Mouse (Mus musculus): ENCODE measurements at regions not wholly inside any gene's neighbourhood (a gene's known extent, or its start where the extent isn't known, plus 50 kb on each side); places are given as distances from the start of the nearest gene placed in this dataset.
A peak's percentile ranks its signal among the peaks of the same experiment; 100 is the strongest.

DNA sequence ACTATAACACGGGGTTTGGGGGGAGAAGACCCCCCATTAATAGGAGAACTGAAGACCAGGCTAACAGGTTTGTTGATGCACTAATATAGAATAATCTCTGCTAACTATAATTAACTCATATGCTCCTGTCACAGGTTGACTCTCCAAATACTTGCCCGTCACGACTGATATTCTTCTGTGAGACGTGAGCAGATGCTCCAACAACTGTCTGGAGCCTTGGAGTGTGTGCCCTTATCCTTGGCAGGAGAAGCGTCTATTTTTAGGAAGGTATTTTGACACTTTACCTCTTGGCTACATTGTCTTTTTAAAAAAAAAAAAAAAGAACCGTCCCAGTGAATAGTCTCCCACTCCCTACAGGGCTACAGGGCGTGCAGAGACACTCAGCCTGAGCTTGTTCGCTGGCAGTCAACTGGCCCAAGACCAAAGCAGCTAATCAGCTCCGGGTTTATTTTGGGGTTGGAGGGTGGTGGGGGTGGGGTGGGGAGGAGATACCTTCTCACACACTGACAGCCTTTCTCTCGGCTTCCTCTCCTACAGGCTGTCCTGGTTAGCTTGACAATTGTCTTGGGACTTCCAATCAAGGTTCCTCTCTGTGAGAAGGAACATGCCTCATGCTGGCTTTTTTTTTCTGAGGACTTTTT lies 102.6 kb upstream of the Prickle1 start:
- no peak for DNase-seq

DNA sequence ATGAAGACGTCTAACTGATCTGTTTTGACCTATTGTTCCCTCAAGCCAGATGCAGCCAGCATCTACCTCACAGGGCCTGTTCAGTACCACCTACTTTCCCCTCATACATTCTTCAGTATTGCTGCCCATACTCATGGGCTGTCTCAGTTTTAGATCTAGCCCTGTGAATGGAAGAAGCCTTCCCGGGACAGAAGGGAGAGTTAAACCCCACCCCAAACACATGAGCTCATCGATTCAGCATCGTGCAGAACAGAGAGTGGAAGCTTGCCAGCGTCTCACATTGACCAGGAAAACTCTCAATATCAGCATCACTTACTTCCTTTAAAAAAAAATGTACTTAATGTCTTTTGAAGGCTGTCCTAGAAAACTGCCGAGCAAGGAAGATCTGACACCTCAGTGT lies 95.0 kb upstream of the Prickle1 start:
- DNase-seq, result peak; percentile 11

DNA sequence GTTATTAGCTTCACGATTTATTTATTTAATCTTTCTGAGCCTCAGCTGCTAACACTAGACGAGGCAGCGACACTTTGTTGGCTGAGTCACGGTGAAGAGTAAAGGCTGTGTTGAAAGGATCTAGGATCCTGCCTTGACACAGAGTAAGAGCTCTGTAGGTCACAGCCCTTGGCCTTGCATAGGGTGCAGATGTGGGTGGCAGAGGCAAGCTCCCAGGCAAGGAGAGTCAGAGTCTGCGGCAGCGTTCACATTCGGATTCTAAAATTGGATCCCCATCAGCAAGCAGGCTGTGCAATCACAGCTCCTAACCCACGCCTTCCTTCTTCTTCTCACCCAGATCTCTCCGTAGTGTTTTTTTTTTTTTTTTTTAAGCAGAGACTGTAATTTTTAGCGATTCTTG lies 94.3 kb upstream of the Prickle1 start:
- DNase-seq, result peak; percentile 69

DNA sequence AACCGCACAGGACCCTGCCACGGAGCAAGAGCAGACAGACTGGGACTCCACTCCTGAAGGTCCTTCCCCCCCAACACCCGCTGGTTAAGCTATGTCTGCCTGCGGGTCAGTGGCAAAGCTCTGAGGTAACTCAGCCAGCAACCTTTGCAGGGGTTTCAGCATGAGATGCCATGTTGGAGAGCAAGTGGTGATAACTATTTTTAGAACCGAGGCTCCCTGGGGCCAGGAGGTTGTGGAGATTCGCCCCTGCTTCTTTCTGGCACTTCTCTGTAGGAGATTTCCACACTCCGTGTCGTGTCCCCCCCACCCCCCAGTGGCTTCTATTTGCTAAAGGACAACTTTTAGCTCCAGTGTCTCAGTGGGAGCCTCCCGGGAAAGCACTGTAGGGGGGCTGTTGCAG lies 90.7 kb upstream of the Prickle1 start:
- no peak for DNase-seq

DNA sequence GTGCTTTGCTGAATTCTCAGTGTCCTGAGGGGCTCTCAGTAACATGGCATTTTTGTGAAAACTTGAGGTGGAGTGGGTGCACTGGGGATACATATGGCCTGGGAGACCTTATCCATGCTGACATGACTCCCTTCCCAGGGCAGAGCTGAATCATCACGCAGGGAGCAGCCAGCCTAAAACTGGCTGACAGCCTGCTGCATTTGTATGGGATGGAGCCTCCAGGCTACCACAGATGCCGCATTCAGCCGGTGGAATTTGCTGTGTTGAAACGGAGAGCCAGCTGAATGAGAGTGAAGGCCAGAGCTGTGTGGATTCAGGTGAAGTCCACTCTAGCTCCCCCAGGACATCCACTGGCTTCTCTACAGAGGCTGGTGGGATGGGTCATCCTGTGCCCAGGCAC lies 85.9 kb upstream of the Prickle1 start:
- no peak for DNase-seq

DNA sequence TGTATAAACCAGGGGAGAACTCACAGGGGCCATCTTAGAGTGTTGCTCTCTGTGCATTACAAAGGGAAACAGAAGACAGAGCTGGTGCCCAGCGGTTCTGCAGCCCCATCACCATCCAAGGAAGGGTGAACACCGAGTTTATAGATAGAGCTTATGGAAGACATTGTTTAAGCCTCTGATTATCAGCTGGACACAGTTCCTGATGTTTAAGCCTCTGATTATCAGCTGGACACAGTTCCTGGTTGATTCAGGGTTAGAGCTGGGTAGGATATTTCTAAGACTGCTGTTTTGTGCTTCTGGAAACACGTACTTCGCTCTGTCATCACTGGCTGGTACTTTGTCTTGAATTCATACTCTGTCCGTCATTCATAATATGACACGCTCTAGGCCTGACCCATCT lies 79.9 kb upstream of the Prickle1 start:
- DNase-seq, result no peak

DNA sequence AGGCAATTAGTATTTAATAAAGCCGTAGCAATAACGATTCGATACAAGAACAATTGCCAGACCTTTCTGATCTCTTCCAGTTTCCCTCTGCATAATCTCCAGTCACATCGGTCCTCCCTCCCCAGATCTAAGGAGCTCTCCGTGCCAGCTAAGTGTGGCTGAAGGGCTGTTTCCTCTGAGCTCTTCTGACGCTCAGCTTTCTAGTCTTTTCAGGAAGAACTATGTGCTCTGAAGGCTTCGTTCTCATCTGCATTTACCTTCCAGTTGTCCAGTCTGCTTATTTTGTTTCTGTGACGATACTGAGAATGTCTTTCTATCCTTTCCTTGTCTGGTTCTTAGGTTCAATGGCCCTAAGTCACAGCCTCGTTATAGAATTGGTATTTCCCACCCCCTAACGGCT lies 78.3 kb upstream of the Prickle1 start:
- no peak for DNase-seq

DNA sequence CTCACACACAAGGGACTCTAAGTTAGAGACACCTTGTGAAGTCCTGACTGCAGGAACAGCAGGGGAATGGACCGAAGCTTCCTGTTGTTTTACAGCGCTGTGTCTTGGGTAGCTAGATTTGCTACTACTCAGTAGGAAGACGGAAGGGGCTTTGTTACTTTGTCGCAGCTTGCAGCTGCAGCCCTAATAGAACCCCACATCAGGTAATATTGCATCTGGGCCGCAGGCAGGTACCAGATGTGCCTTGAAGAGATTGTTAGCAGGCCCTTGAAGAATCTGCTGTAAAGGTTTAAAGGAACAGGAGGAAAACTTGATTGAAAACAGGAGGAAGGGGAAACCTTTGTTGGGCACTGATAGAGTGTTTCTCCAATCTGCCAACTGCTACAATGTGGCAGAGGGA lies 68.2 kb upstream of the Prickle1 start:
- no peak for DNase-seq

DNA sequence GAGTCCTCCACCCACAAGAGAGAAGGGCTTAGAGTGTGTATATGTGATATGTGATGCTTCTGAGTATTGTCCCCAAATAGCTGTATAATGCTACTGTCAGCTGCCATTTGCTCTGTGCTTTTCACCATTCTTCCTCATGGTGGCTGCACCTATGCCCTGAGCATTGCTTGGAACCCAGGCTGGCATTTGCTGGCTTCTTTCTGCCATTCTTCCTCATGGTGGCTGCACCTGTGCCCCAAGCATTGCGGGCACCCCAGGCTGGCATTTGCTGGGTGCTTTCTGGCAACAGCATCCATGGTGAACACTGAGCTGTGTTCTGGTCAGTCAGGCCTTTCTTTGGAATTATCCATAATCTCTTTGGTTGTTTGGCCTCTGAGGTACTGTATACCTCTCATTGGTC lies 66.9 kb upstream of the Prickle1 start:
- no peak for DNase-seq

DNA sequence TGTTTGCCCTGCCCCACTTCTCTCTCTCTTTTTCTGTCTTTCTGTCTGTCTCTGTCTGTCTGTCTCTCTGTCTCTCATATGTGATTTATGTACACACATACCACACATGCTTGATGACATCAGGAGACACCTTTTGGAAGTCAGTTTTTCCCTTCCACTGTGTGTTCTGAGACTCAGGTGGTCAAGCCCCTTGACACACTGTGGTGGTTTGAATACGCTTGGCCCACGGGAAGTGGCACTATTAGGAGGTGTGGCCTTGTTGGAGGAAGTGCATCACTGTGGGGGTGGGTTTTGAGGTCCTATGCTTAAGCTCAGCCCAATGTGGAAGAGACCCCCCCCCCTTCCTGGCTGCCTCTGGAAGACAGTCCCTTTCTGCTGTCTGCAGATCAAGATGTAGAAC lies 66.1 kb upstream of the Prickle1 start:
- no peak for DNase-seq

DNA sequence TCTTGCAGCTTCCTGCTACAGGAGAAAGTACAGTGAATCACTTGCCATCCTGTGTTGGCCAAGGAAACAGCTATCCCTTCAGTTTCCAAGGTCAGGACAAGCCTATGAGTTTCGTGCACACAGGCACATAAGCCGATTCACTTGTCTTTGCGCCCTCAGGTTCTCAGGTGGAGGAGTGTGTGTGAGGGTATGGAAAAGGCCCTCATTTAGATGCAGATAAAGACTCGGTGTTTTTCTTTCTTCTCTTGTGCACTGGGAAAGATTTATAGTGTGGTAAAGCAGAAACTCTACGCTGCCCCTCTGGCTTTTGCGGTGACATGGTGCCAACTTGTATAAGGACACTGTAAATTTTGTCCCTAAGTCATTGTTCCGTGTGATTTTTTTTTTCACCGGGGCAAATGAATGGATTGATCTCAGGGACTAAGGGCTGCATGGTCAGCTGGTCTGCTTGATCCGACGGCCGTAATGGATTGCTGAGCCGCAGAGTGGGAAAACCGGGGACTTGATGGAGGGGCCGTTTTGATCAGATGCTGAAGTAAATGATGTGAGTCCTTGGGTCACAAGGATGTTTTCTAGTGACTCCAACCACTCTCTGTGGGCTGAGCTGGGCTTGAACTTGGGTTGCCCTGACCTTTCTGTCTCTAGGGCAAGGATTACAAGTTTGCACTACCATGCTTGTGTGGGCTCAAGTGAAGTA lies 65.4 kb upstream of the Prickle1 start:
- no peak for DNase-seq

DNA sequence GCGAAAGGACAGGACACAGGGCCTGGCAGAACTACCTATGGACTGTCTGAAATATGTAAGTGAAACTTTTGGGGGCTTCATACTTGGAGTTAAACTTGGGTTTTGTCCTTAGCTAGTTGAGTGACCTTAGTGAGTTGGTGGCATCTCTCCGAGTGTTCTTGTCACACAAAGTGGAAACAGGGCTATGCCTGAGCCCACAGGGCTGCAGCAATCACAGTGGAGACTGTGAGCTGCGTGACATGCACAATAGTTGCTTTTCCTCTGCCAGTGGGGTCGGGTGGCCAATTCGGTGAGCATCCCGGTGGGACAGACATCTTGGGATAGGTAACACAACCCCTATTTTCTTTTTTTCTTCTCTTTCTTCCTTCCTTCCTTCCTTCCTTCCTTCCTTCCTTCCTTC lies 61.5 kb upstream of the Prickle1 start:
- no peak for DNase-seq

DNA sequence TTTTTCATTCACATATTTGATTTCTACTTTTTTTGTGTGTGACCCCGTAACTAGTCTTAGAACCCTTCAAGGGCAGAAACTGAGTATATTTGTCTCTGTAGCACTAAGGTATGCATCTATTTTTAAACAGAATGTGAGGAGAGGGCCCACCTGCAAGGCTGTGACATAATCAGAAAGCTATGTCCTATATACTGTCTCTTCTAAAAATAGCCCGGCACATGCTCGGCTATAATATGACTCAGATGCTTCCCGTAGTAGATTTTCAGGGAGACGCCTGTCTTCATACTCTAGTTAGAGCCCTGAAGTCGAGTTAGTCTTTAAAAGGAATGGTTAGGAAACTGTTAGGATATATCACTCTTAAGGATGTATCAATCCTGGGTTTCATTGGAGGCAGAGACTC lies 61.0 kb upstream of the Prickle1 start:
- DNase-seq, result no peak

DNA sequence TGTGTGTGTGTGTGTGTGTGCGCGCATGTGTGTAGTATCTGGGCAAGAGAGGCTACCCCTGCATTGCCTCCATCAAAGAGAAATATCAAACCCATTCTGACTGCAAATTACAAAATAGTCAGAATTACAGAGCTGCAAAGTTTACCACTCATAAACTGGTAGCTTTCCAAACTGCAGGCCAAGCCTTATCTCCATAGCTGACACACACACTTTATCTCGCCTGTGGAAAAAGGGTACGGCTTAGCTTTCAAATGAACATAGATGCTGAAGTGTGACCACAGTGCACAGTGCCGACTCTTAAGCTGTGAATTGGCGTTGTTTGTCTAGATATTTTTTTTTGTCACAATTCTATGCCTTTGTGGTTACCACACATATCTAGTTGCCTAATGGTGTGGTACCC lies 60.1 kb upstream of the Prickle1 start:
- DNase-seq, result no peak

DNA sequence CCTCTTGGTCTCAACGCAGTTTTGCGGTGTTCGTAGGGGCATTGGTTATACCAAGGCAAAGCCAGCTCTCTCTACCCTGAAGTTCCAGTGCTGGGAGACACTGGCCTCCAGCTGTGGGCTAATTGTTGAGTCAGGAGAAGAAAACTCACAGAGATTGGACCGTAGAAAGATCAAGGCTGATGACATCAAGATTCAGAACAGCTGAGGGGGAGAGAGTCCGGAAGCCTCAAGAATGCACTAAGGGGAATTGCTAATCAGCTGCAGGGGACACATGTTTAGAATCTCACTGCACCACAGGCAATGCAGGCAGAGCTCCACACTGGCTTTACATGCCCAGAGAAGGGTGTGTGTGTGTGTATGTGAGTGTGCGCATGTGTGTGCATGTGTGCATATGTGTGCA lies 59.6 kb upstream of the Prickle1 start:
- DNase-seq, result no peak

DNA sequence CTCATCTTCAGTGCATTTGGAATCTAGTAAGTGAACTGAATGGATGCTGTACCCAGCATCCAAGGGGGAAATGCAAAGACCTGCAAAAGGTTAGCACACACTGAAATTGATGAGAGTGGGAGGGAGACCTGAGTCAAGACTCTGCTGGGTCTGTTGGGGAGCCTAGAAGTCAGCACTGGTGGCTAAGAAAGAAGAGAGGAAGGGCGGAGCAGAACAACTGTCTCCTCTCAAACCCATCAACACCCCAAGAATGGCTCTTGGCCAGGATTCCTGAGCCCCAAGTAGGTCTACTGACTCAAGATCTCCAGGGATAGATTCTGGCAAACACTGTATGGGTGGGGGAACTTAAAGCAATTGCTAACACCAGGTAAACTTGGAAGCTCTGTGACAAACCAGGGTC lies 57.7 kb upstream of the Prickle1 start:
- DNase-seq, result no peak

DNA sequence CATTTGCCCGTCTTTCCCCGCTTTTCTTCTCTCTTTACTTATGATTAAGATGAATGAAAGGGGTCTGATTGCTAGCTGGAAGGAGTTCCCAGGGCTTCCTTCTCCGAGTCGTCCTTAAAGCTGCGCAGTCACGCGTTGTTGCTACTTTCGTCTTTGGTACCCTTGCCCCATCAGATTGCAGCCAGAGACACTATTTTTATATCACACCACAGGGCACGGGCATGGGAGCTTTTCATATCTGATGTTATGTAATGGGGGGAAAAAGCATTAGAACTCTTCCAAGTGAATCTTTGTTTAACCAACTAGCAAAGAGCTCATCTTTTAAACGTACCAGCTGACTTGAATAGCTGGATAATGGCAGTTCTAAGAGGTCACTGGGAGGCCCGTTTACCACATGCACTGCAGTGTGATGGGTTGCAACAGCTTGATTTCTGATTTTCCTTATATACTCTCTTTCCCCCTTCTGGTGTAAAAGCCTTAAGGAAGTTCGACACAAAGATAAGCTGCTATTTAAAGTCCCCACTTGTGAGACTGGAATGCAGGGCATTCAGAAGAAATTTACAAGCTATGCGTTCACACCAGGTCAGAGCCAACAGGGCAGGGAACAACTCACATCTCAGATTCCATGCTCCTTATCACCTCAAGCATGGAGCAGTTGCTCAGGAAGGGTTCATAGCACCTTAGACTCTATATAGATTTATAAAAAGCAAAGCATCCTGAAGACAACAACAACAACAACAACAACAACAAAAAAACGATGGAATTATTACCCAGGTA lies 55.5 kb upstream of the Prickle1 start:
- no peak for DNase-seq

DNA sequence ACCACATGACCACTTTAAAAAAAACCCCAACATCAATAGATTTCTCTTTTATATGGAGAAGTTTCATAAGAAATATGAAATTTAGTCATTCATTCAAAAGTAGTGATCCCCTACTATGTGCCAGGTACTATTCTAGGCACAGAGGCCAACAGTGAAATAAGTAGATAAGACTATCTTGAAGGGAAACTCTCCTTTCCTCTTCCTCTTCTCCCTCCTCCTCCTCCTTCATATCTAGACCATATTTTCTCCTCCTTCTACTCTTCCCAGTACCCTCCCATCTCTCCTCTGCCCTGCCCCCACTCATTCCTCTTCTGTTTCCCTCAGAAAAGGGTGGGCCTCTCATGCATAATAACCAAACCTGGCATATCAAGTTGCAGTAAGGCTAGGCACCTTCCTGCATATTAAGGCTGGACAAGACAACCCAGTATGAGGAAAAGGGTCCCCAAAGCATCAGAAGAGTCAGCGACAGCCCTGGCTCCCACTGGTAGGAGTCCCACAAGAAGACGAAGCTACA lies 54.4 kb upstream of the Prickle1 start:
- DNase-seq, result no peak

DNA sequence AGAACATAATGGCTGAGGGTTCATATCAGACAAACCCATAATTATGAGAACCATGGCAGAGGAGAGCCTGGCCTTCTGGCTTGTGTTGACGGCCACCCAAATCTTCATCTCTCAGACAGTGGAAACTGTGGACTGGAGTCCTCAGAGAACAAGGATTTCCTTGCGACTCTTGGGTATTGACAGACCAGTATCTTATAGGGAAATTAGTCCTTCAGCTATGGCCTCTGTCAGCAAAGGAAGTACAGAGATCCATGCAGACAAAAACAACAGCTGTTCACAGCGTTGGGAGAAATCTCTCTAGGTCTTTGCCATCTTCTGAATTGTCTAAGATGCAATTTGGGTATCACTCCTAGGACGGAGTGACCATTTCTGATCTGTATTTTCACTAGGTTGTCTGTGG lies 53.0 kb upstream of the Prickle1 start:
- no peak for DNase-seq

DNA sequence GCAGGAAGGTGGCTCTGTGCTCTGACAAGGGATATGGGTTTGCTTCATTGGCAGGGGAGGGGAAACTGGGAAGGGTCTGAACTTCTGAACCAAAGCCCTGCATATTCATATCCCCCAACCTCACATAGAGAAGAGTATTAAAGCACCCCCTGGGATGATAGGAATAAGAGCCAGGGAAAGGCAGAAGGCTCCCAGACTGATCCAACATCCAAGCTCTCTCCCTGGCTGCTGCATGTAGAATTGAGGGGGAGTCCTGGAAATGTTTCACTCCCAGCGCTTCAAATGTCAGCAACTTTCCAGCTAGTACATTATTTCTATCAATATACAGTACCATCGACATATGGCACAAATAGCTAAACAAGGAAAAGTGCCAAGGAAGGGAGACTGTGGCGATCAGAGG lies 51.1 kb upstream of the Prickle1 start:
- DNase-seq, result no peak

DNA sequence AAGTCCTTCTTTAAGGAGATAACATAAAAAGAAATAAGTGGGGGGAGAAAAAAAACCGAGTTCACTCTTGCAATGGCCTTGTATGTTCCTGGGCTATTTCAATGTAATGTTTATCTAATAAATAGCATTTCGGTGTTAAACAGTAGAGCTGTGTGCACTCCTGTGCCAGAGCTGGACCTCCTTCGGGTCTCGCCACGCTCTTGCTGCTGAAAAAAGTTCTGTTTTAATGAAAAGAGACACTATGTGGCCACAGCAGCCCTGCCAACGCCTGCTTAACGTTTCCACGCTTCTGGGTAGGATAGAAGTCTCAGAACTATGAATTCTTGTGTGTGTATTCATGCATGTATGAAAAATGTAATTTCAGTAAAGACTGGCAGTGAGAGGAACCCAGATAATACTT lies 50.3 kb upstream of the Prickle1 start:
- DNase-seq, result no peak
